Mouse (Mus musculus): Measurements from ENCODE around the gene Abcc6. TPM values are rescaled to one million over a fixed set of nuclear protein-coding genes. Genes with fewer than 3 reads are reported as not detected.

Gene Abcc6
- total and polyA plus RNA-seq, 2 experiments from 2014 or later = 0.34 to 0.62 TPM

GRCm38 (mm10) chr7:46053566-46053965 lies 23.5 kb upstream of the Abcc6 start:
- ATAC-seq (no peak), DNase-seq (peak; percentile 33)
- Histone ChIP-seq H3K4me1 (ENCODE audit: insufficient read depth) (no peaks in the 10 kb centered on the region), H3K4me2 (ENCODE audit: low read depth) (no peak overlapping the region), H3K4me3 (ENCODE audit: low read depth, low read length) (no peak overlapping the region), H3K27ac (ENCODE audit: low read depth, low read length) (no peak overlapping the region), H3K27me3 (ENCODE audit: insufficient read depth, low read length) (no peaks in the 10 kb centered on the region), H3K36me3 (ENCODE audit: insufficient read depth) (peaks cover 75% of the 10 kb centered on the region), H3K9me3 (ENCODE audit: low read length) (no peaks in the 10 kb centered on the region), H3K9ac (no peak overlapping the region)
- no peak for TF ChIP-seq CTCF (IDR thresholded peaks at IDR 0.05; ENCODE audit: low read depth)
- WGBS = 67% methylated on average over 3 of the region's 3 CpGs

- no peak overlapping the region for H3K27ac ChIP-seq (ENCODE audit: low read depth, low read length)
- DNase-seq (peak; percentile 41), ATAC-seq (peak; percentile 65)
- H3K9ac ChIP-seq = no peak overlapping the region
- peak; percentile 49 for TF ChIP-seq CTCF (IDR thresholded peaks at IDR 0.05; ENCODE audit: low read depth)
- no peaks in the 10 kb centered on the region for H3K9me3 ChIP-seq (ENCODE audit: low read length)
- no peaks in the 10 kb centered on the region for H3K4me1 ChIP-seq (ENCODE audit: insufficient read depth)
- H3K36me3 ChIP-seq (ENCODE audit: insufficient read depth) = peaks cover 71% of the 10 kb centered on the region
- no peak overlapping the region for H3K4me2 ChIP-seq (ENCODE audit: low read depth)
- 69% methylated on average over 4 of the region's 4 CpGs for WGBS
- H3K4me3 ChIP-seq (ENCODE audit: low read depth, low read length) = no peak overlapping the region
- no peaks in the 10 kb centered on the region for H3K27me3 ChIP-seq (ENCODE audit: insufficient read depth, low read length)
Observed at GRCm38 (mm10) chr7:46052161-46052821, 22.2 kb upstream of the Abcc6 start.

- Histone ChIP-seq H3K9ac (no peak overlapping the region), H3K4me1 (ENCODE audit: insufficient read depth) (no peaks in the 10 kb centered on the region), H3K27me3 (ENCODE audit: insufficient read depth, low read length) (no peaks in the 10 kb centered on the region), H3K4me3 (ENCODE audit: low read depth, low read length) (no peak overlapping the region), H3K27ac (ENCODE audit: low read depth, low read length) (no peak overlapping the region), H3K4me2 (ENCODE audit: low read depth) (no peak overlapping the region), H3K36me3 (ENCODE audit: insufficient read depth) (peaks cover 70% of the 10 kb centered on the region), H3K9me3 (ENCODE audit: low read length) (no peaks in the 10 kb centered on the region)
- TF ChIP-seq CTCF (IDR thresholded peaks at IDR 0.05; ENCODE audit: low read depth) = no peak
- ATAC-seq (no peak), DNase-seq (no peak)
- 76% methylated on average over 7 of the region's 7 CpGs for WGBS
Observed at GRCm38 (mm10) chr7:46049981-46050380, 19.9 kb upstream of the Abcc6 start.

DNA sequence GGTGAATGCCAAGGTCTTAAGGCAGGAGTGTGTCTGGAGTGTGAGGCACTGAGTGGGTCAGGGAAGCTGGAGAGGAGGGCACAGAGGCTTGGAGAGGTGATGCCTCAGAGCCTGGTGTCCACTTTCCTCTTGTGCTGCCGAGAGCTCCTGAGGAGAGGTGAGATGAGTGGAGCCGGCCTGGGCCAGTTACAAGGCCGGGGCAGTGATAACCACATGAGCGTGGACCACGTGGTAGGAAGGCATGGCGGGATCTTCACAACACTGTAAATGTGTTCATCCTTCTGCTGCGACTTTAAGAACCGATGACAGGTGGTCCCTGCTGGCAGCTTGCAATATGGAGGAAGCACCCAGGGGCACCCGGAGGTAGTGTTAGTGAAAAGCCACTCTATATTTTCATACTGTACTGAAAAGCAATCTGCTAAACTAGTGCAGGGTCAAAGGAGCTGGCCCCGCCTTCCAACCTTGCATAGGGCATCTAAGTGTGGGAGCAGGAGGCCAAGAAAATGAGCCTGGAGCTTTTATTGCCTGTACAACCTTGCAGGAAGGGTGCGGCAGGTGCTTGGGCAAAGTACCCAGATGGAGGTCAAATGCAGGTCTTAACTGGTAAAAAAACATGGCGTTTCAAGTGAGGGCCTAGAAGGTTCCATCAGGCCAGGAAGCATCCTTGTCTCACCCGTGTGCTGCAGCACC lies 17.9 kb upstream of the Abcc6 start:
- Histone ChIP-seq H3K4me1 (ENCODE audit: insufficient read depth) (no peaks in the 10 kb centered on the region), H3K36me3 (ENCODE audit: insufficient read depth) (peaks cover 65% of the 10 kb centered on the region), H3K4me2 (ENCODE audit: low read depth) (no peak overlapping the region), H3K27ac (ENCODE audit: low read depth, low read length) (no peak overlapping the region), H3K27me3 (ENCODE audit: insufficient read depth, low read length) (no peaks in the 10 kb centered on the region), H3K9ac (no peak overlapping the region), H3K4me3 (ENCODE audit: low read depth, low read length) (no peak overlapping the region), H3K9me3 (ENCODE audit: low read length) (no peaks in the 10 kb centered on the region)
- DNase-seq = no peak
- WGBS = 85% methylated on average over 13 of the region's 13 CpGs
- ATAC-seq = no peak
- TF ChIP-seq CTCF (IDR thresholded peaks at IDR 0.05; ENCODE audit: low read depth) = no peak

DNA sequence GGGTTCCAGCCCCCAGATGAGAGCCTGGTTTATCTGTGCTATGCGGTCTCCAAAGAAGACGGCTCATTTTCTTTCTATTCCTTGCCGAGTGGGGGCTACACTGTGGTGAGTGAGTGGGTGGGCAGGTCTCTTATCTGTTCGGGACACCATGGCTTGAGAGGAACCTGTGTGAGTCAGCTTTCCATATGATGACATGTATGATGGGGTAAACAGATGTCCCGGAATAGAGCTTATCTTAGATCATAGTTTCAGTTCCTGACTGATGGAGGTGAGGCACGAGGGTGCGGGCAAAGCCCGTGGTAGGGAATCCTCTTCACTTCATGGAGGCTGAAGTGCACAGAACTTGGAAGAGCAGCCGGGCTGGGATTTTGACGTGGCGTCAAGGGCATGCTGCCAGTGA lies 15.8 kb upstream of the Abcc6 start:
- no peak overlapping the region for H3K27ac ChIP-seq (ENCODE audit: low read depth, low read length)
- ATAC-seq (no peak), DNase-seq (no peak)
- TF ChIP-seq CTCF (IDR thresholded peaks at IDR 0.05; ENCODE audit: low read depth) = no peak
- no peak overlapping the region for H3K4me2 ChIP-seq (ENCODE audit: low read depth)
- no peaks in the 10 kb centered on the region for H3K9me3 ChIP-seq (ENCODE audit: low read length)
- H3K36me3 ChIP-seq (ENCODE audit: insufficient read depth) = peaks cover 76% of the 10 kb centered on the region
- no peak overlapping the region for H3K9ac ChIP-seq
- H3K4me3 ChIP-seq (ENCODE audit: low read depth, low read length) = no peak overlapping the region
- 95% methylated on average over 11 of the region's 11 CpGs for WGBS
- H3K27me3 ChIP-seq (ENCODE audit: insufficient read depth, low read length) = no peaks in the 10 kb centered on the region
- H3K4me1 ChIP-seq (ENCODE audit: insufficient read depth) = no peaks in the 10 kb centered on the region

DNA sequence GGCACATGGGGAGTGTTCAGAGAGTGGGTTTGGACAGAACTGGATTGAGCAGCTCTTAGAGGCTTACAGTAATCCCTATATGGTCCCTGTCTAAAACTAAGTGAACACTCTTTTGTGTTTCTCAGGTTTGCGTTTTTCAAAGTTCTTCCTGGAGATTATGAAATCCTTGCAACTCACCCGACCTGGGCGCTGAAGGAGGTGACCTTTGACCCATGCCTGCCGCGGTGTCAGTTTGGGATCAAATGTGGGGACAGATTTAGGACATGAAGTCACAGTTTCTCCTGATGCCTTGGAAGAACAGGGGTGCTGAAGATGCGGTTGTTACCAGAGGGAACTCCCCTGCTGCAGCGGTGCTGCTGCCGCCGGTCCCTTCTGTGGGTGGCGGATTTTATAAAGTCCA lies 14.0 kb upstream of the Abcc6 start:
- Histone ChIP-seq H3K4me1 (ENCODE audit: insufficient read depth) (no peaks in the 10 kb centered on the region), H3K4me2 (ENCODE audit: low read depth) (no peak overlapping the region), H3K36me3 (ENCODE audit: insufficient read depth) (peaks cover 71% of the 10 kb centered on the region), H3K27me3 (ENCODE audit: insufficient read depth, low read length) (no peaks in the 10 kb centered on the region), H3K9me3 (ENCODE audit: low read length) (no peaks in the 10 kb centered on the region), H3K4me3 (ENCODE audit: low read depth, low read length) (no peak overlapping the region), H3K27ac (ENCODE audit: low read depth, low read length) (no peak overlapping the region), H3K9ac (no peak overlapping the region)
- TF ChIP-seq CTCF (IDR thresholded peaks at IDR 0.05; ENCODE audit: low read depth) = no peak
- WGBS = 92% methylated on average over 10 of the region's 10 CpGs
- ATAC-seq (no peak), DNase-seq (no peak)

- no peak for TF ChIP-seq CTCF (IDR thresholded peaks at IDR 0.05; ENCODE audit: low read depth)
Observed at GRCm38 (mm10) chr7:46039873-46040272, 9.8 kb upstream of the Abcc6 start.

More at GRCm38 (mm10) chr7:46039873-46040272, 9.8 kb upstream of the Abcc6 start:
- Histone ChIP-seq H3K27ac (ENCODE audit: low read depth, low read length) (no peak overlapping the region), H3K9ac (no peak overlapping the region), H3K36me3 (ENCODE audit: insufficient read depth) (peaks cover 50% of the 10 kb centered on the region), H3K4me3 (ENCODE audit: low read depth, low read length) (no peak overlapping the region), H3K4me1 (ENCODE audit: insufficient read depth) (peaks cover 3% of the 10 kb centered on the region), H3K9me3 (ENCODE audit: low read length) (no peaks in the 10 kb centered on the region), H3K27me3 (ENCODE audit: insufficient read depth, low read length) (no peaks in the 10 kb centered on the region), H3K4me2 (ENCODE audit: low read depth) (no peak overlapping the region)
- 67% methylated on average over 2 of the region's 2 CpGs for WGBS
- ATAC-seq = no peak
- DNase-seq = no peak
